Mouse (Mus musculus) liver, adult 2 months (tissue): ENCODE data around the gene Nckap1.

Experiments used
- CTCF ChIP-seq: fragments of 200-500 bp; IDR thresholded peaks from 2 replicates; pipeline ENCODE4 v1.5.1; 2011; ENCODE audit warnings: low read depth, low read length, control low read depth
- POLR2A ChIP-seq: fragments of 200-500 bp; IDR thresholded peaks from 2 replicates; pipeline ENCODE4 v1.6.1; 2011; ENCODE audit warnings: low read length, control low read depth; ENCODE audit not compliant: insufficient read depth; ENCODE audit errors: extremely low read depth

- TF ChIP-seq CTCF: no peak
- no peak for TF ChIP-seq POLR2A
Observed at GRCm38 (mm10) chr2:80486851-80487250, 94.3 kb downstream of the Nckap1 start.
